Mouse (Mus musculus) heart, postnatal 4 days (tissue): ENCODE data around the gene Casp4. TPM values are rescaled to one million over a fixed set of nuclear protein-coding genes. Genes with fewer than 3 reads are reported as not detected.
A peak's percentile ranks its signal among the peaks of the same experiment; 100 is the strongest.

Experiments used
- DNase-seq: peaks from one replicate; pipeline ENCODE4 v3.0.0; 2021
- total RNA-seq, 2 experiments: library from RNA; stranded (reverse); gene quantifications; 2 replicates each; pipeline ENCODE4 v1.2.3; 2021

The Casp4 gene
- 1 to 10 TPM; 1.7 to 3.4 TPM for total RNA-seq

DNA sequence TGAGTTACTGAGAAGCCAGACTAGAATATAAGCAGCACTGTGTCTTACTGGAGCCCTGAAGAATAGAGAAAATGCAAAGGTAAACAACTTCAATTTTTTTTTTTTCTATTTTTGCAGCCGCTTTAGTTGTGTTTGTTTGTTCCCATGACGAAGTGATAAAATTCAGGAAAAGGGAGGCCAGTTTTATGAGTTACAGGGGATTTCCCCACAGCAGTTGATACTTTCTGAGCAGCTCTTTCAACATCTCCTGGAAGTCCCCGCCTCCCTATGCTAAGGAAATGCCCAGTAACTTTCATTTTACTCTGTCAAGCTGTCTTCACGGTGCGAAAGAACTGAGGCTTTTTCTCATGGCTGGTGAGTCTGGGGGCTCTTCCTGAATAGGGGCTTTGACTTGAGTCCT, at the start of gene Casp4:
Gene Casp4 (plus strand): TSS at position 268 of the 400 bp plus-strand sequence.
- peak; percentile 7 for DNase-seq

- no peak for DNase-seq
Measured at GRCm38 (mm10) chr9:5263951-5264475, 44.6 kb upstream of the Casp4 start.

DNA sequence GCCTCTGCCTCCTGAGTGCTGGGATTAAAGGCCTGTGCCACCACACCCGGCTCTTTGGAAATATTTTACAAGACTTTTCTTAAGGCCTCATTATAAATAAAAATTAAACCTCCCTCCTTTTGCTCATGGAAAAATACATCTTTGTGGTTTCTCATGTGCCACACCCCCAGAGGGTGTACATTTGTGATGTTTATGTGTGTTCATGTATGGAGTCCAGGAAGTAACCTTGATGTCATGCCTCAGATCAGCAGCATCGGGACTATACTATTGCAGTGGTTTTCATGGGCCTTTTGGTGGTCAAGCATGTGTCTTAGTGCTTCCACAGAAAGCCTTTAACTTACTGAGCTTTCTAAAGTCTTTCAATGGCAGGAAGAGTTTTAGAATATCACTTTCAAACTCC, 38.4 kb upstream of the Casp4 start:
- no peak for DNase-seq

GRCm38 (mm10) chr9:5270884-5271283, 37.7 kb upstream of the Casp4 start:
- no peak for DNase-seq

GRCm38 (mm10) chr9:5271334-5271845, 37.2 kb upstream of the Casp4 start:
- no peak for DNase-seq

GRCm38 (mm10) chr9:5286071-5286470, 22.6 kb upstream of the Casp4 start:
- DNase-seq = no peak

DNA sequence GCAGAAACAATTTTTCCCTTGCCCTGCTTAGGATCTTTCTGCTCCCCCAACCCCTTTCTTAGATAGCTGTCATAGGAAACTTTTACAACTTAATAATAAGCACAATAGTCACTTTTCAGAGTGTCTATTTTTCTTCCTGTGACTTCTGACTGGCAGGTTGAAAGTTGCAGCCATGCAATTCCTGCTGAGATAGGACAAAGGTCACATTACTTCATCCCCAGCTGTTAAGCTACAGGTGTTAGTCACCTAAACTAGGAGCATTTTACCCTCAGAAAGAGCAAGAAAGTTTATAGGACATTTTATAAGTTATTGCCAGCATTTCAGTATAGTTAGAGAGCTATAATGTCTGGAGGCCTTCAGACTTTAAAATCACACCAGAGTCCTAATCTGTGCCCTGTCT, 22.0 kb upstream of the Casp4 start:
- no peak for DNase-seq

DNA sequence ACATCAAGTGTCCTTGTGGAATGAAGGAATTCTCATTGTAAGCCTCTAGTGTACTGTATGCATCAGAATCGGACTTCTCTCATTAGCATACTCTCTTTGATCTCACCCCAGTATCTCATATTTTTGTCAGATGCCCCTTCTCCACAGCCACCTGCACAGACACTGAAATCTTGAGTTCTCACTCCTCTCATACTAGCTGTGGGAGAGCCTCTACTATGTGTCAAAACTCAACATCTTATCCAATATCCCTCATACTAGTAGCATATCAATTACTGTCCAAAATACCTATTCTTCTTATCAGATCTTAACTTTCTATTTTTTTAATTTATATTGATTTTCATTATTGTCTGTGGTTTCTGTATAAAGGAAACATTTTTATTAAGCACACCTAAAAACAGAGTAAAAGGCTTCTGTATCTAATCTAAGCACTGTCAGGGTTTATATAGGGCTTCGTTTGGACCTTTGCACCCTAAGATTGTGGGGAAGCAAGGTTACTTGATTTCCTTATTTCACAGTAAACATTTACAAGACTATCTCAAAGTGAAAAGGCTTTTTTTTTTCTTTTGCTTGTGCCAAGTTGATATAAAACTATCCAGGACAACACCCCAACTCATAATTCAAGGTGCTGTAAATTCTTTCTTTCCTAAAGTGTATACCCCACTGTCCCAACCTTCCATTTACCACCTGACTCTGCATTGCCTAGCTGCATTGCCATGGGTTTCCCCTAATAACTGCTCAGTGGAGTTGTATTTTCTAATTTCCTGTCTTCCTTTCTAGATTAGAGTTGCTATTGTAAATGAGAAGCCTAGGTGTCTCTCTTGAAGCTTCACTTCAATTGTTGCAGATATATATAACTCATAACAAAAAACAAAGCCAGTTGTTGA, 12.0 kb upstream of the Casp4 start:
- DNase-seq = no peak

GRCm38 (mm10) chr9:5298329-5299131, 10.1 kb upstream of the Casp4 start, which contains the start of gene Casp1:
TSS of gene Casp1 (plus strand) at chr9:5298517.
- DNase-seq = no peak

DNA sequence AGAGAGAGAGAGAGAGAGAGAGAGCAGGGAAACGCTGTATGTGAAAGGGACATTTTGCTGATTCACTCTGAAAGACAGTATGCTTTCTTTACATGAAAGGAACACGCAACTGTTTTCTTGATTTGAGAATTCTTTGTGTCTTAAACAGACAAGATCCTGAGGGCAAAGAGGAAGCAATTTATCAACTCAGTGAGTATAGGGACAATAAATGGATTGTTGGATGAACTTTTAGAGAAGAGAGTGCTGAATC, 9.6 kb upstream of the Casp4 start:
- DNase-seq = no peak

GRCm38 (mm10) chr9:5310112-5310511, 1.5 kb downstream of the Casp4 start:
- no peak for DNase-seq

GRCm38 (mm10) chr9:5311435-5311834, 2.8 kb downstream of the Casp4 start:
- no peak for DNase-seq

DNA sequence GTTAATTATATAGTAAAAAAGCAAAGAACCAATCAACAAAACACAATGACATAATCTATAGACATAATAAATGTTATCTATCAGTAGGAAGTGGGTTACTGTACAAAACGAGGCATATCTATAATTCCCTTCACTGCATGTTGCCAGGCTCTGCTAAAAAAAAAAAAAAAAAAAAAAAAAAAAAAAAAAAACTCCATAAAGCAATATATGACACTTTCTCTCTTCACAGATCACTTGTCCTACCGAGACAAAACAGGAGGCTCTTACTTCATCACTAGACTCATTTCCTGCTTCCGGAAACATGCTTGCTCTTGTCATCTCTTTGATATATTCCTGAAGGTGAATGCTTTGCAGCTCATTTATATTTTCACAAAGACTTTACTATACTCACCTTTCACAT, 19.6 kb downstream of the Casp4 start:
- DNase-seq = no peak

- no peak for DNase-seq
Measured at GRCm38 (mm10) chr9:5332441-5332840, 23.8 kb downstream of the Casp4 start.

DNA sequence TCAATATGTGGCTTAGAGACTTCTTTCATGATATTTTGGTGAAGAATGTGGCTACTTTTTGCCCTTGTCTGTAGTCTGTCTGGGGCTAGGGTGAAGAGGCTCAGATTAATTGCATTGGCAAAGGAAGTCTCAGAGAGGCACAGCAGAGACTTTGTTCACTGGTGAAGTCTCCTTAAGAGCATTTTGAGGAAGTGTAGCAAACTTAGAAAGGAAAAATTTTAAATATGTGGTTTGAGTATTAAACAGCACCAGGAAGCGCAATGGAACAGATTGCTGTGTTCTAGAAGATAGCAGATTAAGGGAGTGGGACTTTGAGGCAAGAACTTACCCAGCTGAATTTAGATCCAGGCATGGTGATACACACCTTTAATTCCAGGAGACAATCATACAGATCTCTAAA, 24.8 kb downstream of the Casp4 start:
- no peak for DNase-seq

DNA sequence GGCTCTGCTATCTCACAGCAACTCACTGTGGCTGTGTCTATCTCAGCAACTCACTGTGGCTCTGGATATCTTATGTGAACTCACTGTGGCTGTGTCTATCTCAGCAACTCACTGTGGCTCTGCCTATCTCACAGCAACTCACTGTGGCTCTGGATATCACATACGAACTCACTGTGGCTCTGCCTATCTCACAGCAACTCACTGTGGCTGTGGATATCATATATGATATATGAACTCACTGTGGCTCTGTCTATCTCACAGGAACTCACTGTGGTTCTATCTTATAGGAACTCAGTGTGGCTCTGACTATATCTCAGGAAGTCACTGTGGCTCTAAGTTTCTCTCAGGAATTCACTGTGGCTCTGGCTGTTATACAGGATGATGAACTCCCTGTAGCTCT, 34.5 kb downstream of the Casp4 start:
- no peak for DNase-seq

GRCm38 (mm10) chr9:5344090-5344489, 35.5 kb downstream of the Casp4 start:
- DNase-seq = no peak

DNA sequence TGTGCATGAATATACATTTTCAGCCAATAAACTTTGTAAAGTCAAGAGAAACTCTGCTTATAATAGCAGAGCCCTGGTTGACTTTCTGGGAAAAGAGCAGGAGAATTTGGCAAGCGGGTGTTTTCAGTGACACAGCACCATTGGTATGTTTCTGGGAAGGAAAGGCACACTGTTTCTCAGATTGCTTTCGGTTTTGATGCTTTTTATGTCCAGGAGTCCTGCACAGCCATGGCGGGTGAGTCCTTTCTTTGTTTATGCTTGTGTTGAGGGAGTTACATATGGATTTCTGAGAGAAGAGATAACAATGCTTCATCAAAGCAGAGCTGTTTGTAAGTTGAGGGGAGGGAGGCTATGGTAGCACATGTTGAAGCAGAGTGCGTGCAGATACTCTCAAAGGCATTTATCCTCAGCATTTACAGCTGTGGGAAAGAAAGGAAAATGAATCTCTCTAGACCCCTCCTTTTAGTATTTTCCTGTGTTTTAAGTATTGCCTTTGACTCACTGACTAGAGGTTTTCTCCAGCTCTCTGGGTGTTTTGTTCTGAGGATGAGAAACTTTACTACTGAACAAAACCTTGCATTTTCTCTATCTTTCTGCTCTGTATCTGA, 36.8 kb downstream of the Casp4 start, which contains the start of gene Casp12:
Gene Casp12 (plus strand): TSS at position 140 of the 608 bp plus-strand sequence.
- peak; percentile 46 for DNase-seq

DNA sequence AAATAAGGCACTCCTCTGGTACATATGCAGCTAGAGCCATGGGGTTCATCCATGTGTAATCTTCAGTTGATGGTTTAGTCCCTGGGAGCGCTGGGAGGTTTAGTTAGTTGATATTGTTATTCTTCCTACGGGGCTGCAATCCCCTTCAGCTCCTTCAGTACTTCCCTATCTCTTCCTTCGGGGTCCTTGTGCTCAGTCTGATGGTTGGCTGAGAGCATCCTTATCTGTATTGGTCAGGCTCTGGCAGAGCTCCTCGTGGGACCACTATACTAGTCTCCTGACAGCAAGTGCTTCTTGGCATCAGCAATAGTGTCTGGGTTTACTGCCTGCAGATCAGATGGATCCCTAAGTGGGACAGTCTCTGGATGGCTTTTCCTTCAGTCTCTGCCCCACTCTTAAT, 38.8 kb downstream of the Casp4 start:
- DNase-seq = no peak

- DNase-seq = no peak
Measured at GRCm38 (mm10) chr9:5353673-5354072, 45.0 kb downstream of the Casp4 start.

DNA sequence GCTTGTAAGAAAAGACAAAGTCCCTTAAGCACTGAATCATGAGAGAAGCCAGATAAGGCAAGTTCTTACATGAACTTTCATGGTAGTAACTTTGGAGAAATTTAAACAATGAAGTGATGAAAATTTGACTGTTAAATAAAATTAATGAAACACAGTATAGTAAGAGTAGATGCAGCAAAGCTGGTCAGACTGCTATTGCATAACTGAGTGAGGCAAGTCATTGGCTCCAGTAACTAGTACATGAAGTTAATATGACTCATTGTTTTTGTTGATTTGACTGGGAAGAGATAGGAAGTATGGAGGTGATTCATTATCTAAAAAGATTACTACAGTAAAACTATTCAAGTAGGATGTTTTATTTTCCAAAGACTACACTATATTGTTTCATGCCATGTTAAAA, 48.2 kb downstream of the Casp4 start:
- DNase-seq = no peak
